Mouse (Mus musculus) adrenal gland, adult (tissue): ENCODE results near the gene Agbl1.

Experiments used
- DNase-seq, 2 experiments: peaks; one replicate each; pipeline ENCODE4 v3.0.0; 2022 to 2023; ENCODE audit warnings: low spot score in 1 of 2; ENCODE audit not compliant: inconsistent age in 2 of 2

Gene Agbl1

GRCm38 (mm10) chr7:76911672-76912071 is 682.0 kb downstream of the Agbl1 start:
- no peak for DNase-seq

- no peak for DNase-seq
Observed at GRCm38 (mm10) chr7:76918871-76919270, 689.2 kb downstream of the Agbl1 start.

GRCm38 (mm10) chr7:76921671-76922070 is 692.0 kb downstream of the Agbl1 start:
- no peak for DNase-seq

- DNase-seq: no peak
Observed at GRCm38 (mm10) chr7:76935219-76935618, 705.5 kb downstream of the Agbl1 start.

- peak; percentile 16 to 75 for DNase-seq
Observed at GRCm38 (mm10) chr7:76941531-76941930, 711.8 kb downstream of the Agbl1 start.

GRCm38 (mm10) chr7:76971334-76971733 is 741.6 kb downstream of the Agbl1 start:
- peak; percentile 6 to 70 for DNase-seq

GRCm38 (mm10) chr7:77009571-77009970 is 779.9 kb downstream of the Agbl1 start:
- no peak for DNase-seq

- DNase-seq: no peak
Observed at GRCm38 (mm10) chr7:77029019-77029418, 799.3 kb downstream of the Agbl1 start.

- no peak for DNase-seq
Observed at GRCm38 (mm10) chr7:77076033-77076432, 846.3 kb downstream of the Agbl1 start.

GRCm38 (mm10) chr7:77087266-77087665 is 857.6 kb downstream of the Agbl1 start:
- no peak for DNase-seq

- no peak for DNase-seq
Observed at GRCm38 (mm10) chr7:77095153-77095552, 865.5 kb downstream of the Agbl1 start.

- peak in 1 of 2 experiments; percentile 60 for DNase-seq
Observed at GRCm38 (mm10) chr7:77114021-77114420, 884.3 kb downstream of the Agbl1 start.

- no peak for DNase-seq
Observed at GRCm38 (mm10) chr7:77129045-77129444, 899.4 kb downstream of the Agbl1 start.

- peak in 1 of 2 experiments; percentile 35 for DNase-seq
Observed at GRCm38 (mm10) chr7:77131950-77132349, 902.3 kb downstream of the Agbl1 start.

GRCm38 (mm10) chr7:77132615-77133420 is 903.1 kb downstream of the Agbl1 start:
- DNase-seq: no peak

- no peak for DNase-seq
Observed at GRCm38 (mm10) chr7:77134860-77135259, 905.2 kb downstream of the Agbl1 start.

GRCm38 (mm10) chr7:77138707-77139106 is 909.0 kb downstream of the Agbl1 start:
- no peak for DNase-seq

GRCm38 (mm10) chr7:77147527-77147926 is 917.8 kb downstream of the Agbl1 start:
- no peak for DNase-seq

- DNase-seq: no peak
Observed at GRCm38 (mm10) chr7:77148820-77149219, 919.1 kb downstream of the Agbl1 start.

- DNase-seq: no peak
Observed at GRCm38 (mm10) chr7:77149846-77150245, 920.2 kb downstream of the Agbl1 start.

GRCm38 (mm10) chr7:77152393-77152792 is 922.7 kb downstream of the Agbl1 start:
- no peak for DNase-seq

GRCm38 (mm10) chr7:77152909-77153308 is 923.2 kb downstream of the Agbl1 start:
- DNase-seq: no peak

- no peak for DNase-seq
Observed at GRCm38 (mm10) chr7:77164921-77165320, 935.2 kb downstream of the Agbl1 start.
